Mouse (Mus musculus) kidney, postnatal 14 days (tissue): ENCODE results near the gene Mtx3.
"Not testable (repeated sequence)": the region's sequence is repeated elsewhere in the genome, so short reads cannot be mapped to it uniquely, and the experiment has no call there.

Experiments
- DNase-seq: peaks from one replicate; pipeline ENCODE4 v3.0.0; 2022; ENCODE audit warnings: mixed read lengths

Gene Mtx3

GRCm38 (mm10) chr13:92844586-92845221 is at the start of gene Mtx3:
Gene Mtx3 (plus strand): TSS chr13:92844760.
- DNase-seq, result peak; percentile 88

DNA sequence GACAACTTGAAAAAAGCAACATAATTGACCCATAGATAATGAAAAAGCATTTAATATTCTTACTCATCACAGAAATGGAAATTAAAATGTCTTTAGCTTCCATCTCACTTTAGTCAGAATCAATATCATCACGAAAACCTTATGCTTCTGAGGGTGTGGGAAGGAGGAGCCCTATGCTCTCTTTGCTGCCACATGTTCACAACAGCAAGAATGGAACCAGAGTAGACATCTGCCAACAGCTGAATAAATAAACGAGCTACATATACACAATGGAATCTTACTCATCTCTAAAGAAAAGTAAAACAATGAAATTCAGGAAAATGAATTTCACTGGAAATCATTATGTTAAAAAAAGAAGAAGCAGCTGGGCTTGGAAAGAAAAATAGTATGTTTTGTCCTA is 45.7 kb upstream of the Mtx3 start:
- DNase-seq, result no peak

DNA sequence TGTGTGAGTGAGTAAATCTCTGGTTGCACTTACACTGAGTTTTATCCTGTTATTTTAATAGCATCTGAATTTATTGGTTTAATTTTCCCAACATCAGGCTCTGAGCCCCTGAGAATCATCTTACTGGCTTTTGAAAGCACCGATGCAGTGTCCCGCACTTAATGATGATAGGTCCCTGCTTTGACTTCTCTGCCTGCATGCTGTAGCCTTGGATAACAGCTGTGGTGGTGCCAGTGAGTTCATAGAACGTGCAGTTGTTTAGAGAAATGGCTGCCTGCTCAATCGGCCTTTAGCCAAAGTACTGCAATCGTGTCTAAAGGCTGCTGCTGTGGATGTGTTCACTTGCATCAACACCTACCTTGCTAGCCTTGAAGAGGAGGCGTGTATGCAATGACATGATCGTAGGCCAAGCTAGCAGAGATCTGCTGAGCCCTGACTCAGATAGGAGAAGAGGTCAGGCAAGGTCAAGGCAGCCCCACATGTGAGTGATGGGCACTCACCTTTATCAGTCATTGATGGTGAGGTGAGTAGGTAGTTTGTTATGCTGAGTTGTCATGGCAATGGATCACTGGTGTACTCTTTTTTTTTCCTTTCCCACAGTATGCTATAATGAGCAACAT is 45.1 kb upstream of the Mtx3 start:
- DNase-seq, result no peak

DNA sequence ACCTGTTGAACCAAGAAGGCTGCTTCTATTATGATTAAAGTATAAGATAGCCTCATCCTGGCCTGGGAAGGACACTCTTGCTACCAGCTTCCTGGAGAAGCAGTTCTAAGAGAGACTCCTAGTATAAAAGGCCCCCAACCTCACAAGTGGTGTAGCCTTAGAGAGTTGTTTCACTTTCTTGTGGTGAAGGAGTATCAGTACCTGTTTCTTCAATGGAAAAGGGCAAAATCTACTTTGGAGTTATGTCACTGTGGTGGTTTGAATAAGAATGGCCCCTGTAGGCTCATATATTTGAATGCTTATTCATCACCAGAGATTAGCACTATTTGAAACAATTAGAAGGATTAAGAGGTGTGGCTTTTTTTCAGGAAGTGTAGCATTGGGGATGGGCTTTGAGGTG is 37.8 kb upstream of the Mtx3 start:
- no peak for DNase-seq

DNA sequence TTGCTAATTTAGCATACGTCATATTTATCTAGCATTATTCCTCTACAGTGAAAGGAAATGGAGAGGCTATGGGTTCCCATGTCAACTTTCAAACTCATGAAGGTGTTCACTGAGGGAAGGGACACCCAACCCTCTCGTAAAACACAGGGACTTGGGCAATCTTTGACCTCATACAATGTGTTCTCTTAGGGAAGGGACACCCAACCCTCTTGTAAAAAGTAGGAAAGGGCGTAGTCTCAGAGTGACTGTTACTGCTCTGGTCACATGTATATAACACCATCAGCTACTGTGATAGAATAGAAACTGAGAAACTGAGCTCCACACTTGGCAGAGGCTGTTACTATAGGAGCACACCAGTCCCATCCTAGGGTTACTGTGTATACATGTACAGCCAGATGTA is 36.7 kb upstream of the Mtx3 start:
- DNase-seq, result no peak

GRCm38 (mm10) chr13:92810592-92810991 is 34.0 kb upstream of the Mtx3 start:
- DNase-seq, result not testable (repeated sequence)

DNA sequence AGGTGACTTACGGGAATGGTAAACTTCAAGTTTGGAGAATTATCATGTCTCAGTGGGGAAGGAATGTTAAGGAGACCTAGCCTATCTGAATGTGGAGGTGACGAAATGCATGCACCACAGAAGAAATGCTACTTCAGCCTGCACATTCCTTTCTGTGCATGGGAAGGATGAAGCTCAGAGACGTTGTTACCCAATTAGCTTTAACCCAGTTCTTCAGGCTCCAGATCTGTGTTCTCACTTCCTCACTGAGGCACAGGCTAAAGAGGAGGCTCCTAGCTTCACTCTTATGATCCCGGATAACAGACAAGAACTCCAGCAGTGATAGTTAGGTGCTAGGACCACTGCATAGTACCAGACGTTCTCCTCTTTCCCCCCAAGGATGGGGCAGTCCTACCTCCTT is 28.2 kb upstream of the Mtx3 start:
- no peak for DNase-seq

DNA sequence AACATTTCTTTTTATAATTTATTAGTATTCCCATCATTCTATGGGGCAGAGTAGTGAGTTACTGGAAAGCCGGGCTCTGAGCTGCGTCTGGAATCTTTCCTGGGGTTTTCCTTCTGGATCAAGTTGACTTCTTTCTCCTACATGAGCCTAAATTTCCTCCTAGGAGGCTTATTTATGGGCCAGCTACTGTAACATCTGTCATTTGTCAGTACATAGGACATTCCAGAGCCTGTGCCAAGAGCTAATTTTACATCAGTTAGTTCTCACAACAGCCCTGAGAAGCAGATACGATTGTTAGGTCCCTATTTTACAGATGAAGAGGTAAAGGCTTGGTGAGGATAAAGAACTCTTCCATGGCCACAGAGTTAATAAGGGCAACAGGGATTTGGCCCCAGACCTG is 27.2 kb upstream of the Mtx3 start:
- no peak for DNase-seq

DNA sequence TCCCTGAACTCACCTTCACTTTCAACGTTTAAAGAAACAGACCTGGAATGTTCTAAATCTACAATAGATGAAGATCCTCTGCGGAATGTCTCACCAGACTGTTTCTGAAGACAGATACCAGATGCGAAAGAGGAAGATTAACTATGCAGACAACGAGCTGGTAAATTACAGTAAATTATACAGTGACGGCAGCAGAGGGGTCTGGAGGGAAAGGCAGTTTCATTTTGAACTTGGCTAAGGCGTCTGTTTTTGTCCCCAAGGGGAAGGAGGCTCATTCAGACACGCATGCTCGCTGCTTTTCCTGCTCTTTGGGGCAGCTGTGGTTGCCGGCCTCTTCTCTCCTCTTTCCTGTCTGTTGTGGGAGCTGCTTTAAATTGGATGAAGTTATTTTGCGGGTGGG is 15.7 kb upstream of the Mtx3 start:
- peak; percentile 24 for DNase-seq

GRCm38 (mm10) chr13:92833162-92833561 is 11.4 kb upstream of the Mtx3 start:
- no peak for DNase-seq

DNA sequence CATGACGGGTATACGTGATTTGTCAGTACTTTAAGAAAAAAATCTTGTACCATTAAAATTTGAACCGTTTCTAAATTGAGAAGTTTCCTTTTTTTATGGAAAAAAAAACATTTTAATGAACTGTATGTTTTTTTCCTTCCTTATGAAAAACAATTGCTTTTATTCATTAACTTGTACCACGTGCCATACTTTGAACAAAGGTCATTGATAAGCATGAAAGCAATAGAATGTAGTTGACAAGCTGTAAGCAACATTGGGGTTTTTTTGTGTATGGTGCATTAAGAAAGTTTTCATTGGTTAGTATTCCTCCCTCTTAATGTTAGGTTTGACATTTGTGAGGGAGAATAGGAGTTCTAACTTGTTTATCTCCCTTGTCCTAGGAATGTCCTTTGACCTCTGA is 1.9 kb downstream of the Mtx3 start:
- no peak for DNase-seq

DNA sequence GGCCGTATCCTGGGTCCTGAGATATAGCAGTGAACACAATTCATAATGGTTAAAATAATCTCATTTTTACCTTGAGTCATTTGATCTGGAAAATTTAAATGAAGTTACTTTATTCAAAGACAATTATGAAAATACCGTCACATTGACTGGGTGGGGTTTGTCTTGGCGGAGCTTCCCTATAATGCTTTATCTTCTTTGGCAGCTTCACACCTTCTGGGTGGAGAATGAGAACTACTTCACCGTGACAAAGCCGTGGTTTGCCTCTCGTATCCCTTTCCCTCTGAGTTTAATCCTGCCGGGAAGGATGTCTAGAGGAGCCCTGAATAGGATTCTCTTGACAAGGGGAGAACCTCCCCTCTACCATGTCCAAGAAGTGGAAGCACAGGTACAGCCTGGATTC is 2.8 kb downstream of the Mtx3 start:
- no peak for DNase-seq

DNA sequence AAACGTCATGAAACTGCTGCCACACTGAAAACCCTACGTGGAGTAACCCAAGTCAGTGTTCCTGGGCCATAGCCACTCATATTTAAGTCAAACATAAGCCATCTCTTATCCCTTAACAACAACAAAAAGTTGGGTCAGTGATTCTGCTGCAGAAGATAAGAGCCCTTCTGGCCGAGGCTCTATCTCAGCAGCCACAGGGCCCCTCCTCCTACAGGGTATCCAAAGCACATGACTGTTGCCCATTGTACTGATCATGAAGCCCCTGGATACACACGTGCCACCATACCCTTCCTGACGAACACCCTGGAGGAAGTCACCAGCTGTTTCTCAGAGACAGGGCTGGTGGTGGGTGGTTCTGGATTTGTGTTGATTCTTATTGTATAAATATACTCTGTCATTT is 3.4 kb downstream of the Mtx3 start:
- no peak for DNase-seq

DNA sequence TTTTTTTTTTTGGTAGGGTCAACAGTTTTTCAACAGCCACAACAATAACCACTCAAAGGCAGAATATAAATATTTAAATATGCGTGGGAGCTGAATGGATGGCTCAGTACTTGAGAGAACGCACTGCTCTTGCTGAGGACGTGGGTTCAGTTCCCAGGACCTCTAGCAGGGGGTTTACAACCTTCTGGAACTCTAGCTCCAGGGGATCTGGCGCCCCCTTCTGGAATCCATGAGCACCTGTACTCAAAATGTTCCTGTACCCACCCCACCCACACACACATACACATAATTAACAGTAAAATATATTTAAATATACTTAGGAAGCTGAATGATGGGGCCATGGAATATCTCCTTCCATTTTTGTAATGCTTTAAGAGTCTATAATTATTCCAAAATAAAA is 11.3 kb downstream of the Mtx3 start:
- no peak for DNase-seq

GRCm38 (mm10) chr13:92858808-92859207 is 14.2 kb downstream of the Mtx3 start:
- DNase-seq, result no peak

- no peak for DNase-seq
Measured at GRCm38 (mm10) chr13:92859959-92860358, 15.4 kb downstream of the Mtx3 start.

DNA sequence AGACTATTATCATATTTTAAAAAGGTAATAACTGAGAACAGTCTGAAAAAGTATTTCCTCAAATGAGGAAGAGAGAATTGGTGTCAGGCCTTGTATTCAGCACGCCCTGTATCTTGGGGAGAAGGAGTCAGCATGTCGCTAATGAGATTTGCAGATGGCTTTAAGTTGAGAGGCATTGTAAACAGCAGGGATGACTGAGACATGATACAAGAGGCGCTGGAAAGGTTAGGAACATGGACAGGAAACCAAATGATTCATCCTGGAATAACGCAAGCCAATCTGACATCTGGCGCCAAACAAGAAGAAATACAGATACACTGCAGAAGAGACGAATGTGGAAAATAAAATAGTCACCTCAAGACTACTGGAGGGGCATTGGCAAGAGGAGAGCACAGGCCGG is 20.8 kb downstream of the Mtx3 start:
- no peak for DNase-seq

GRCm38 (mm10) chr13:92866680-92867079 is 22.1 kb downstream of the Mtx3 start:
- DNase-seq, result no peak

GRCm38 (mm10) chr13:92879514-92879913 is 35.0 kb downstream of the Mtx3 start:
- DNase-seq, result no peak

- DNase-seq, result no peak
Measured at GRCm38 (mm10) chr13:92879933-92880332, 35.4 kb downstream of the Mtx3 start.

- no peak for DNase-seq
Measured at GRCm38 (mm10) chr13:92880589-92880988, 36.0 kb downstream of the Mtx3 start.

DNA sequence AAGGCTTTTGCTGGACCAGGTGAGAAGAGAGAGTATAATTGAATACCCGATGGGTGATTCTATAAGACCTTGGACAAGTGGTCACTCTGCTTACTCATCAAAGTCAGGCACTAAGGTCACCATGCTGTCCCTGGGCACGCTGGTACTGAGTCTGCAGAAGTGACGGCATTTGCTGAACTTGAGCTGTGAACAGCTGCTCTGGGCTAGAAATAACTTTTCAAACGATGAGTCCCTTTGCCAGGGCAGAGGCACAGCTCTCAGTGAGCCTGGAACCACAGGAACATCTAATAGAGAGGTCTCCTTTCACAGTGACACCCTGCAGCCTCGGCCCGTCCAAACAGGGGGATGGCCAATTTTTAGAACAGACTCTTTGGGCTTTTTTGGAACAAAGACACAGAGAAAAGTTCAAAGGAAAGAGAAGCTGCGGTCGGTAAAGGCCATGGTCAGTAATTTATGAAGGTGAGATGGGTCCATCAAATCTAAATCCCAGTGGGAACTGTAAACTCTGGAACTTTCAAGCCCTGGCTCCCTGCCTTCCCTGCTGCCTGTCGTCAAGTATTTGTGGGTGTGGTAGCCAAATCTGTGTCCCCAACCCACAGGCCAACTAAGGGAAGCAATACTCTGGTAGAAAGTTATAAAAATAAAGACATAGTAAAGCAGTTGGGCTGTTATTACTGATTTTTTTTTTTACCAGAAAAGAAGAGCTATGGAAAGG is 37.9 kb downstream of the Mtx3 start:
- no peak for DNase-seq

GRCm38 (mm10) chr13:92882986-92883720 is 38.6 kb downstream of the Mtx3 start:
- no peak for DNase-seq

DNA sequence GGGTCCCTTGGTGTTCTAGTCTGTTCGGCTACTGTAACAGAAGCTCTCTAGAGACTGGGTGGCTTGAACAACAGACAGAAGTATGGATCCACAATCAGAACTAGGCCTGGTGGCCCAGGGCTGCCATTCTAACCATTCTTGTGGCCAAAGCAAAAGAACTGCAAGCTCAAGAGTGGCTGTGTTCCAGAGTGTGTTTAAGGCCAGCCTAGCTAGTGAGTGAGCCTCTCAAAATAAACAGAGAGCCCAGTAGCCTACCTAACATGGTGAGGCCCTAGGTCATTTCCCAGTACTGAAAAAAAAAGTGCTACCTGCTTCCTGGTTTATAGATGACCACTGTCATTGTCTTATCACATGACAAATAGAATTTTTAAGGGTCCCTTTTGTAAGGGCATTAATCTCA is 39.6 kb downstream of the Mtx3 start:
- no peak for DNase-seq
